Mouse (Mus musculus) adrenal gland, postnatal 10 days (tissue): ENCODE data around the gene Agrp. TPM values are rescaled to one million over a fixed set of nuclear protein-coding genes. Genes with fewer than 3 reads are reported as not detected.

Source experiments
- DNase-seq: peaks from one replicate; pipeline ENCODE4 v3.0.0; 2021; ENCODE audit warnings: mixed read lengths
- long read RNA-seq, 2 experiments: library from polyadenylated mRNA; stranded (forward); transcript quantifications; one replicate each; pipeline ENCODE4 v2.0.0; 2021
- total RNA-seq, 2 experiments: library from RNA; stranded (reverse); gene quantifications; 2 replicates each; pipeline ENCODE4 v1.2.3; 2021

Gene Agrp
- total RNA-seq, result 1 to 10 TPM in 1 of 2 experiments, under 1 TPM in 1; 0.97 to 1.3 TPM
- long read RNA-seq, experiment 1, result 0 reads
- long read RNA-seq, experiment 2, partial matches to known transcripts, result 2 of 2 reads
- long read RNA-seq, experiment 2, other reads (novel, unspliced or antisense), result 0 of 2 reads

- DNase-seq, result peak; percentile 72
These were observed at the start of gene Agrp for GRCm38 (mm10) chr8:105636963-105637510. TSS of gene Agrp (minus strand) at chr8:105637393.

GRCm38 (mm10) chr8:105686551-105686950, 49.4 kb upstream of the Agrp start:
- DNase-seq, result no peak

- DNase-seq, result peak; percentile 84
These were observed 48.7 kb upstream of the Agrp start, which contains the start of gene Carmil2 for GRCm38 (mm10) chr8:105685796-105686308. TSS of gene Carmil2 (plus strand) at chr8:105686274.

DNA sequence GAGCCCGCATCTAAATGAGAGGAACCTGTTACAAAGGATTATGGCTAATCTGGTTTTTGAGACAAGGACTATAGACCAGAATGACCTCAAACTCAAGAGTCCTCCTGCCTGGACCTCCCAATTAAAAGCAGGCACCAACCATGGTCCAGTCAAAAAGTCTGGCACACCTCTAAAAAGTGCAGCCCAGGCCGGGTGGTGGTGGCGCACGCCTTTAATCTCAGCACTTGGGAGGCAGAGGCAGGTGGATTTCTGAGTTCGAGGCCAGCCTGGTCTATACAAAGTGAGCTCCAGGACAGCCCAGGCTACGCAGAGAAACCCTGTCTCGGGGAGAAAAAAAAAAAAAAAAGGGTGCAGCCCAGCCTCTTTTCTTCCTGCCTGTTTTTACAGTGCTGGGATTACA, 48.1 kb upstream of the Agrp start:
- no peak for DNase-seq

DNA sequence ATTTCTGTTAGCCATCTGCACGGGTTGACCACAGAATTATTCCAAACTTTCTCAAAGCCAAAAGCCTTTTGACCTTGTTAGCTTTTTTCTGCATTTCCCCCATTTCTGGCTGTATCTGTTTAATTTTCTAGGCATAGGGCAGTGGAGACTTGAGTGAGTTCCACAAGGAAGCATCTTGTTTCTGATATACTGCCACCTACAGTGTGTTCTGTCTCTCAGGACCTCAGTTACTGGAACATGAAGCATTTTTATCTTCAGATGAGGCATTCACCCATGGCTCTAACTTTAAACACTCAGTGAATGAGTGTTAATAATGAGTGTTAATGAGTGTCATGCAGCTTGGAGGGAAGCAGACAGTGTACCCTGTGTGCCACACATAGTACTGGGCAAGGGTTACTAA, 40.7 kb upstream of the Agrp start:
- DNase-seq, result no peak

DNA sequence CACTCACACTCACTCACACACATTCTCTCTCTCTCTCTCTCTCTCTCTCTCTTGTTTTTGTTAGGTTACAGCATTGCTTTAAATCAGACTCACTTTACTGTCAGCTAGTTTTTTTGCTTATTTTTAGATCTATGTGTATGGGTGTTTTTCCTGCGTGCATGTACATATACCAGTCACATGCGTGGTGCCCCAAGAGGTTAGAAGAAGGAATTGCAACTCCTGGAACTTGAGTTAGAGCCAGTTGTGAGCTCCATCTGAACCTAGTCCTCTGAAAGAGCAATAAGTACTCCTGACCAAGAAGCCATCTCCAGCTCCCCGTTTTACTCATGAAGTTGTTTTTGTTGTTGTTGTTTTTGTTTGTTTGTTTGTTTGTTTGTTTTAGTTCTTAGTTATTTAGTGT, 24.0 kb upstream of the Agrp start:
- DNase-seq, result peak; percentile 14

DNA sequence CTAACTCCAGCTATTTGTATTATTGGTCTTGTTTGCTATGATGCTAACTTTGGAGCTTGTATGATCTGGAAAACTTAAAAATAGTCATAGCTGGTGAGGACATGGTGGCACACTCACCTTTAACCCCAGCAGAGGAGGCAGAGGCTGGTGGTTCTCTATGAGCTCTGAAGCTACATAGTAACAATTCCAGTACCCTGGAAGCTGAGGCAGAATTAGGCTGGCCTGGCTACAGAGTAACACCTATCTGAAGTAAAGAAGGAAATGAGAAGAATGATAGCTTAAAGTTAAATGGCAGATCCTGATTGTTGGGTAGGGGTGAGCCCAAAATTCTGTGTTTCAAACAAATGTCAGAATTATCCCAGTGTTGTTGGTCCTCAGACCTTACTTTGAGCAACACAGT, 20.4 kb upstream of the Agrp start:
- DNase-seq, result no peak

- peak; percentile 13 for DNase-seq
These were observed 11.7 kb upstream of the Agrp start for GRCm38 (mm10) chr8:105648929-105649328.

GRCm38 (mm10) chr8:105645205-105645604, 8.0 kb upstream of the Agrp start:
- DNase-seq, result no peak

DNA sequence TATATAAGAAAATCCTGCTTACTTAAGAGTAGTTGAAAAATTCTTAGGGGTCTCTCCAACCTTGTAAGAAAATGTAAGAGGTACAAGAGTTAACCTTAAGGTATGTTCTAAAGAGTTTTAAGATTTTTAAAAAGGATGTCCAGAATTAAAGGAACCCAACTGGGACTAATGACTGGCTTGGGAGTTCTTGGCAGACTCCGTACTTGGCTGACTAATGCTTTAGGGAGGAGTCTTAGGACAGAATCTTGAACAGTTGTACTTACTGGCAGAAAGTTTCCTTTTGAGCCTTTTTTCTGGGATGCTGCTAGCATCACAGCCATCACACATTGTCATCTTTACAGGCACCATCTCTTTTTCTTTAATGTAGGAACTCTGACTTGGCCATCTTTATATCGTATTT, 3.3 kb upstream of the Agrp start:
- DNase-seq, result peak; percentile 39

DNA sequence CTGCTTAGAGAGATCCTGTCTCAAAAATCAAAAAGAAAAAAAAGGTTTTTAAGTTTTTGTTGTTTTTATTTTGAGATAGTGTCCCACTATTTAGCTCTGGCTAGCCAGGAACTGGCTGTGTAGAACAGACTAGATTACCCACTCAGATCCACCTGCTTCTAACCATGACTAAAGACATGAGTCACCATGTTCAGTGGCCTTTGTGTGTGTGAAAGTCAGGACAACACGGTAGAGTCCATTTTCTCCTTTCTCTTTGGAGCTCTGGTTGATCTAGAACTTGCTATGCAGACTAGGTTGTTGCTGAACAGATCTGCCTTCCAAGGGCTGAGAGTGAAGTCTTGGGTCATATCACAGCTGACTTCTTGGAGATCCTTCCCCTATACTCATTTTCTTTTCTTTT, 2.6 kb upstream of the Agrp start:
- DNase-seq, result no peak

GRCm38 (mm10) chr8:105638510-105638909, 1.3 kb upstream of the Agrp start:
- DNase-seq, result no peak

DNA sequence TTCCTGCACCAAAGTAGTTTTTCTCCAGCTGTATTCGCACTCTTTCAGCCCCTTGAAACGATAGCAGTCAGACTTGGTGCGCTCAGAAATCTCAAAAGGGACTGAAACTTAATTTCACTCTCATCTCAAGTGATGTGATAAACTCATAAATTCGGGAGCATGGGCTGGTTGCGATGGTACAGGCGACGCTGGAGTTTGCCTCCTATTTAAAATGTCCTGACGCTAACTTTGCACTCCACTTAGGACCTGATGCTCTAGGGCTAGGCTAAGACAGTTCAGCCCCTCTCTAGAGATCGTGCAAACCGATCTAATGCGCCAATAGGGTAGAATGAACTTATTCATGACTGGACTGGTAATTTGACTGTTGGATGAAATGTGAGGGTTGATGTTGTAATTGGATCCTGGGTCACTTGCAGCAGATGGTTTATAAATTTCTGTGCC, 428 bp upstream of the Agrp start:
- peak; percentile 16 for DNase-seq

- DNase-seq, result peak; percentile 94
These were observed 903 bp downstream of the Agrp start, which contains the start of gene Ctcf for GRCm38 (mm10) chr8:105636018-105636962. TSS of gene Ctcf (plus strand) at chr8:105636568.

DNA sequence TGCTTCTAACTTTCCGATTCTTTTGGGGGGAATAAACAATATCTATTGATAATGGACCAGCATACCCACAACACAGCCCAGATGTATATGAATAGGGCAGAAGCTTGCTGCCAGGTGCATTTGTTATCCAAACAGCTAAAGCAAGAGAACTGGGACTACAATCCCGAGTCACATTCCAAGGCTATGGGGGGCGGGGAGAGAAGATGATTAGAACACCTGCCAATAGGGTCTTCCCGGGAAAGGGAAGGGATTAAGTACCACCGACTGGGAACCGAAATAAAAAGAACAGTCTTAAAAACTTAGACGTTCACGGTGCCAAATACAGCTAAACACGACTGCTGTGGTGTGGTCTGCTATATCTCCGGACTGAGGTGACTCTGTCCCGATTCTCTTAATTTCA, 1.7 kb downstream of the Agrp start:
- peak; percentile 8 for DNase-seq

GRCm38 (mm10) chr8:105634771-105635458, 2.3 kb downstream of the Agrp start:
- no peak for DNase-seq

DNA sequence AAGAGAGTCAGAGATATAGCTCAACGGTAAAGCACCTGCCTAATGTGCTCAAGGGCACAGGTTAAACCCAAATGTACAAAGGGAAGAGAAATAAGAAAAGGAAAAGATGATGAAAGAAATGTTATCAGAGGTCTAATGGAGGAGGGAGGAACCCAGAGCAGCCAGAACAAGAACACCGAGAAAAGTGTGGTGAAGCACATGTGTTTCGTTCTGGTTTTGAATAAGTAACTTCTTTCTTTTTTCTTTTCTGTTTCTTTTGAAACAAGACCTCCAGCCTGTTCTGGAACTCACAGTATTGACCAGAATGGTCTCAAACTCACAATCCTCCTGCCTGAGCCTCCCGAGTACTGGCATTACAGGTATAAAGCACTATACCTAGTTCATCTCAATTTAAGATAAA, 7.9 kb downstream of the Agrp start:
- DNase-seq, result no peak

DNA sequence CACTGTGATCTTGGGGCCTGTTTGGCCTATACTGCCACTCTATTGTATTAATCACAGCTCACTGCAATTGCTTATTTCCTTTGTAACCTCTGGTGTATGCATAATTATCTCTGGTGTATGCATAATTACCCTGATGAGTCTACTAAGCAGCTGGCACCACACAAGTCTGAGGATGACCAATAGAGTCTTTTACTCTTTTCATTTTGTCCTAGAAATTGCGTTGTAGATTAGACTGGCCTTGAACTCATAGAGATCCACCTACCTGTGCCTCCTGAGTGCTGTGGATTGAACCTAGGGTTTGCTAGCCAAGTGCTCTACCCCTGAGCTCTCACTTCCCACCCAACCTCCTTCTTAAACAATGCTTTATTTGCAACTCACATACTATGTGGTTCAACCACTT, 11.1 kb downstream of the Agrp start:
- no peak for DNase-seq

DNA sequence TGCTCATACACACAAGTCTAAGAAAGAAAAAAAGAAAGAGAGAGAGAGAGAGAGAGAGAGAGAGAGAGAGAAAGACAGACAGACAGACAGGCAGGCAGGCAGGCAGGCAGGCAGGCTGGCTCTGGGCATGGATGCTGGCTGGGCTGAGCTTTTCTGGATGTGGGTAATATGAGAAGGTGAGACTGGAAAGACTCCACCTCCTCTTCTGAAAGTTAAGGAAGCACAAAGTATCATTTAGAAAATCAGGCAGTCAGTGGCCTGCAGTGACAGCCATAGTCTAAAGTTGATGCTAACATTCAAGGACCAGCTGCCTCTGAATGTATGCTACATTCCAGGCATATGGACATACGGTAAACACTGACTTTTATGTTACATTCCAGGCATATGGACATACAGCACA, 12.4 kb downstream of the Agrp start:
- no peak for DNase-seq

DNA sequence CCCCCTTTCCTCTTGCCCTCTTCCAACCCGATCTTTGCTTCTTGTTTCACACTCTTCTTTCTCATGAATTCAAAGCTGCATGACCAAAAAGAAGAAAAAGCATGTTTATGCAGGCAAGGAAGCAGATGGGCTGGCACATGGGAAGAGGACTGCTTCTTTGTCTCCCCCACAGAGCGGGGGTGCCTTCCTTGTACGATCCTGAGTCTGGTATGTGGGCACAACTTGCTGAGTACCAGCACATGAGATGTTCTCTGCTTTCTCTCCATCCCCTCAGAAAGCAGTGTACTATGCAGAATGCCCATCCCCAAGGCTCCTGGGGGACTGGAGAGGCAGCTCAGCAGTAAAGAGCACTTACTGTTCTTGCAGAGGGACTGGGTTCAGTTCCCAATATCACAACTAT, 12.8 kb downstream of the Agrp start:
- no peak for DNase-seq

DNA sequence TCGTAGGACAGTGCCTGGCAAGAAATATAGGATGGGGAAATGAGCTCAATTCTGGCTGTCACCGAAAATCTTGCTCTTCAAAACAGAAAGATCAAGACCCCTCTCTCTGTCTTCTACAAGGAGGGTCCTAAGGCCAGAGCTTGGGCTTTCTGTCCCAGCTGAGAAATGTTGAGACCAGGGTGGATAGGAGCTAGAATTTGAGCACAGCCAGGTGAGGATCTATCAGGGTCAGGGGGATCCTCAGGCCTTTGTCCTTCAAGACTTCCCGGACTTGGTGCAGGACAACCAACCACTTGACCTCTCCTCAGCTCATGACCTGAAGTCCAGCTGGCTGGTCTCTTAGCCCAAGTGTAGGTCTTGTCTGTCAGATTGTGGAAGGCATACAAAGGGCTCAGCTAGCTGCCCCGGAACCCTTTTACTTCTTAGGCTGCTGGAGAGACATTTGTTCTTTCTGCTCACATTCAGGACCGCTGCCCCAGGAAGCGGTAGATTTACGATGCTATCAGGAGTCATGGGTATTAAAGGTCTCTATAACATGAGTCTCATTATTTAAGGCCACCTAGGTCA, 13.4 kb downstream of the Agrp start:
- DNase-seq, result no peak

- DNase-seq, result no peak
These were observed 14.1 kb downstream of the Agrp start for GRCm38 (mm10) chr8:105623118-105623517.
